In the genomic region with DNA sequence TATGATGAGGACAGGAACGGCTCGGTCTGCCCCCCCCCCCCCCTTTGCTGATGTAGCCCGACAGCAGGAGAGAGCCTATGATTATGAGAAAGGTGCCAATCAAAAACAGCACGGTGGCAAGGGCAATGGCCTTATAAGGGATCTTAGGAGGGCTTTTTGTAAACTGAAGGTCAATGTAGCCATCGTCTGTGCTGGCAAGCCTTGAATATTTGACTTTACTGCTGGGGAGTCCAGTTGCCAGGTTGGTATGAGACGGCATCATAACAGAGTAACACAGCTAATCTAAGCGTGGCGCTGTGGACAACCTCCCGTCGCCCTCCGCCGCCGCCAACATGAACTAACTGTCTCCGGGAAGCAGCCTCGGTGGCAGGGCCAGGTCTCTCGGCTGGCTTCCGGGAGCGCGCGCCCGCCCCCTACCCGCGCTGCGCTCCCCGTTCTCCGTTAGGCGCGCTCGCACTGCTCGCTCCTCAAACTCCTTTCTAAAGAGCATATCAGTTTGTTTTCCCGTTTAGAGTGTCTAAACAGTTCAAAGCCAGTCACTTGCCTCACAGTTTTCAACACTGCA, we compare ENCODE assay signal across 8 mouse cellular contexts. TPM values are rescaled to one million over a fixed set of nuclear protein-coding genes. Genes with fewer than 3 reads are reported as not detected.
DNase-seq lines count a peak whose midpoint lies in the region; ATAC-seq and TF ChIP-seq lines count a peak whose summit lies in the region.
"Not testable (repeated sequence)": the region's sequence is repeated elsewhere in the genome, so short reads cannot be mapped to it uniquely, and the experiment has no call there.

No protein-coding gene starts in this region.

- WGBS in forebrain, embryonic 12.5 days: 4% methylated on average over 31 of the region's 31 CpGs
- WGBS in kidney, postnatal 0 days: 5% methylated on average over 31 of the region's 31 CpGs
- 2% methylated on average over 31 of the region's 31 CpGs for WGBS in liver, embryonic 15.5 days (ENCODE audit: insufficient replicate concordance)
- 4% methylated on average over 29 of the region's 31 CpGs for WGBS in midbrain, embryonic 16.5 days
- 5% methylated on average over 31 of the region's 31 CpGs for WGBS in stomach, embryonic 16.5 days

- H3K9me3 ChIP-seq in forebrain, embryonic 12.5 days; kidney, postnatal 0 days (replicated peaks; ENCODE audit: low read length); liver, embryonic 15.5 days (replicated peaks); midbrain, embryonic 16.5 days (replicated peaks; ENCODE audit: control insufficient read depth, low read length, poor library complexity, severe bottlenecking); stomach, embryonic 16.5 days (replicated peaks; ENCODE audit: control insufficient read depth, low read length): not testable (repeated sequence)

- H3K9ac ChIP-seq in forebrain, embryonic 12.5 days; kidney, postnatal 0 days (ENCODE audit: low read depth, low read length); midbrain, embryonic 16.5 days (ENCODE audit: low read depth, low read length): not testable (repeated sequence)
- H3K9ac ChIP-seq in liver, embryonic 15.5 days: peak overlapping the region; percentile 45; the same call in 1 of the 2 replicates
- H3K9ac ChIP-seq in stomach, embryonic 16.5 days (ENCODE audit: low read length): peak overlapping the region; percentile 56

- peak; percentile 48 for DNase-seq in MN1 (ENCODE audit: low spot score)
- peak; percentile 28 to 50 for DNase-seq in cerebellum, postnatal 25 days
- peak; percentile 49 for DNase-seq in heart, postnatal 4 days
- DNase-seq in kidney, postnatal 0 days (ENCODE audit: low spot score): peak; percentile 22

- ATAC-seq in forebrain, embryonic 12.5 days (ENCODE audit: low FRiP score): peak; percentile 11; the same call in 1 of the 2 replicates
- not testable (repeated sequence) for ATAC-seq in kidney, postnatal 0 days (replicated peaks; ENCODE audit: low FRiP score, low read depth)
- 0 out of 2 replicates have a peak, but pooled peaks have one; percentile 54 for ATAC-seq in liver, embryonic 15.5 days (ENCODE audit: insufficient read depth)
- ATAC-seq in midbrain, embryonic 16.5 days: 0 out of 2 replicates have a peak, but pooled peaks have one; percentile 39
- peak; percentile 47; the same call in 1 of the 2 replicates for ATAC-seq in stomach, embryonic 16.5 days (ENCODE audit: insufficient read depth, low FRiP score)

- H3K36me3 ChIP-seq in forebrain, embryonic 12.5 days (replicated peaks); kidney, postnatal 0 days (ENCODE audit: insufficient read depth, low read length); liver, embryonic 15.5 days (replicated peaks); midbrain, embryonic 16.5 days (ENCODE audit: control insufficient read depth, insufficient read depth, low read length); stomach, embryonic 16.5 days (ENCODE audit: control insufficient read depth, insufficient read depth, low read length): not testable (repeated sequence)

- peaks cover 28% of the 10 kb centered on the region for H3K27me3 ChIP-seq in forebrain, embryonic 12.5 days
- H3K27me3 ChIP-seq in kidney, postnatal 0 days (ENCODE audit: insufficient read depth, low read length); midbrain, embryonic 16.5 days (ENCODE audit: control insufficient read depth, insufficient read depth, low read depth, low read length); stomach, embryonic 16.5 days (ENCODE audit: control insufficient read depth, insufficient read depth, low read length): not testable (repeated sequence)
- H3K27me3 ChIP-seq in liver, embryonic 15.5 days: peaks cover 44% of the 10 kb centered on the region

- TF ChIP-seq CTCF in kidney, postnatal 0 days (IDR thresholded peaks at IDR 0.05; ENCODE audit: low read depth): not testable (repeated sequence)

- H3K27ac ChIP-seq in forebrain, embryonic 12.5 days; kidney, postnatal 0 days; liver, embryonic 15.5 days (replicated peaks); midbrain, embryonic 16.5 days (ENCODE audit: low read length); stomach, embryonic 16.5 days (ENCODE audit: low read length): not testable (repeated sequence)

- H3K4me1 ChIP-seq in forebrain, embryonic 12.5 days; kidney, postnatal 0 days (replicated peaks; ENCODE audit: insufficient read depth, low read length); midbrain, embryonic 16.5 days (ENCODE audit: control insufficient read depth, insufficient read depth, low read length); stomach, embryonic 16.5 days (ENCODE audit: control insufficient read depth, insufficient read depth, low read length): not testable (repeated sequence)
- H3K4me1 ChIP-seq in liver, embryonic 15.5 days (replicated peaks): peaks cover 16% of the 10 kb centered on the region

- H3K4me3 ChIP-seq in forebrain, embryonic 12.5 days (replicated peaks): peak overlapping the region; percentile 25
- peak overlapping the region; percentile 27 for H3K4me3 ChIP-seq in kidney, postnatal 0 days (replicated peaks; ENCODE audit: low read depth, low read length)
- peak overlapping the region; percentile 41 for H3K4me3 ChIP-seq in liver, embryonic 15.5 days (replicated peaks)
- peak overlapping the region; percentile 33 for H3K4me3 ChIP-seq in midbrain, embryonic 16.5 days (ENCODE audit: low read depth, low read length)
- H3K4me3 ChIP-seq in stomach, embryonic 16.5 days (replicated peaks; ENCODE audit: low read length): peak overlapping the region; percentile 36

- peak overlapping the region; percentile 50 for H3K4me2 ChIP-seq in forebrain, embryonic 12.5 days
- H3K4me2 ChIP-seq in kidney, postnatal 0 days (ENCODE audit: low read length): peak overlapping the region; percentile 61
- peak overlapping the region; percentile 70 for H3K4me2 ChIP-seq in liver, embryonic 15.5 days
- H3K4me2 ChIP-seq in midbrain, embryonic 16.5 days (ENCODE audit: low read length): peak overlapping the region; percentile 62
- peak overlapping the region; percentile 66 for H3K4me2 ChIP-seq in stomach, embryonic 16.5 days (ENCODE audit: low read depth, low read length)

RNA-seq across cellular contexts. Expression of a gene that starts 7.3 kb away (rescaled TPM):
- polyA plus RNA-seq in forebrain, embryonic 12.5 days (2016; fragmentation: Nextera tagmentation; extraction: Ambion mirVana): 2.8 and 3.1 TPM in 2 replicates
- 10 to 100 TPM; 40.7 to 43.7 TPM for total RNA-seq in heart, postnatal 4 days (2021)
- polyA plus RNA-seq in kidney, postnatal 0 days (2015; fragmentation: Nextera tagmentation; extraction: Ambion mirVana): 2.9 and 3.2 TPM in 2 replicates
- polyA plus RNA-seq in liver, embryonic 15.5 days (2015; fragmentation: Nextera tagmentation; extraction: Ambion mirVana): 21.5 and 23.0 TPM in 2 replicates
- 7.4 and 8.4 TPM in 2 replicates for polyA plus RNA-seq in midbrain, embryonic 16.5 days (2015; fragmentation: Nextera tagmentation; extraction: Ambion mirVana)
- 6.2 and 6.5 TPM in 2 replicates for polyA plus RNA-seq in stomach, embryonic 16.5 days (2015; fragmentation: Nextera tagmentation; extraction: Ambion mirVana)

RNA-seq across cellular contexts. Expression of a gene that starts 29.7 kb away (rescaled TPM):
- 14.9 and 22.6 TPM in 2 replicates for polyA plus RNA-seq in forebrain, embryonic 12.5 days (2016; fragmentation: Nextera tagmentation; extraction: Ambion mirVana)
- total RNA-seq in heart, postnatal 4 days (2021): under 1 TPM in 1 of 2 experiments, not detected in 1; 0.09 TPM
- 1.0 and 1.4 TPM in 2 replicates for polyA plus RNA-seq in kidney, postnatal 0 days (2015; fragmentation: Nextera tagmentation; extraction: Ambion mirVana)
- 0.09 and 0.13 TPM in 2 replicates for polyA plus RNA-seq in liver, embryonic 15.5 days (2015; fragmentation: Nextera tagmentation; extraction: Ambion mirVana)
- polyA plus RNA-seq in midbrain, embryonic 16.5 days (2015; fragmentation: Nextera tagmentation; extraction: Ambion mirVana): 20.6 and 33.4 TPM in 2 replicates
- 11.4 and 20.9 TPM in 2 replicates for polyA plus RNA-seq in stomach, embryonic 16.5 days (2015; fragmentation: Nextera tagmentation; extraction: Ambion mirVana)

RNA-seq across cellular contexts. Expression of a gene that starts 43.0 kb away (rescaled TPM):
- polyA plus RNA-seq in forebrain, embryonic 12.5 days (2016; fragmentation: Nextera tagmentation; extraction: Ambion mirVana): 140 and 142 TPM in 2 replicates
- 10 to 100 TPM; 47.1 to 49.9 TPM for total RNA-seq in heart, postnatal 4 days (2021)
- polyA plus RNA-seq in kidney, postnatal 0 days (2015; fragmentation: Nextera tagmentation; extraction: Ambion mirVana): 155 and 166 TPM in 2 replicates
- 75.3 and 80.3 TPM in 2 replicates for polyA plus RNA-seq in liver, embryonic 15.5 days (2015; fragmentation: Nextera tagmentation; extraction: Ambion mirVana)
- polyA plus RNA-seq in midbrain, embryonic 16.5 days (2015; fragmentation: Nextera tagmentation; extraction: Ambion mirVana): 90.0 and 91.9 TPM in 2 replicates
- polyA plus RNA-seq in stomach, embryonic 16.5 days (2015; fragmentation: Nextera tagmentation; extraction: Ambion mirVana): 148 and 151 TPM in 2 replicates
